Mouse (Mus musculus) left cerebral cortex, postnatal 36 days (tissue): ENCODE results near the gene Il1rl2. TPM values are rescaled to one million over a fixed set of nuclear protein-coding genes. Genes with fewer than 3 reads are reported as not detected.
A peak's percentile ranks its signal among the peaks of the same experiment; 100 is the strongest.

Experiments used
- DNase-seq, 2 experiments: peaks; one replicate each; pipeline ENCODE4 v3.0.0; 2021 to 2022; ENCODE audit warnings: low spot score in 2 of 2, mixed read lengths in 1 of 2
- intact Hi-C: fragments of 180-260 bp; cut with DNase I; formaldehyde crosslinking; loops from one replicate; pipeline ENCODE4 v1.15.1; 2025
- total RNA-seq, 2 experiments: library from RNA; stranded (reverse); gene quantifications; 2 replicates each; pipeline ENCODE4 v1.2.3; 2021

Gene Il1rl2
- total RNA-seq, 2 experiments from 2014 or later: 0.54 to 1.1 TPM

- intact Hi-C loops: no loop called here
- no peak for DNase-seq
These were observed 38.4 kb downstream of the Il1rl2 start for GRCm38 (mm10) chr1:40362784-40363183.

- DNase-seq: no peak
- intact Hi-C loops: no loop called here
These were observed 48.5 kb downstream of the Il1rl2 start for GRCm38 (mm10) chr1:40372951-40373350.

- intact Hi-C loops: loop anchor here (5.0 kb wide), 1 partner anchor 363 kb away; no protein-coding TSS in a partner anchor
- peak in 1 of 2 experiments; percentile 14 for DNase-seq
These were observed 50.7 kb downstream of the Il1rl2 start for GRCm38 (mm10) chr1:40375148-40375547.

- intact Hi-C loops: loop anchor here (5.0 kb wide), 1 partner anchor 364 kb away; no protein-coding TSS in a partner anchor
- DNase-seq: no peak
These were observed 52.3 kb downstream of the Il1rl2 start for GRCm38 (mm10) chr1:40376745-40377144.

GRCm38 (mm10) chr1:40378794-40379193 is 54.4 kb downstream of the Il1rl2 start:
- peak; percentile 50 to 55 for DNase-seq
- intact Hi-C loops: loop anchor here (1.0 to 5.0 kb wide), 2 partner anchors 262 to 366 kb away; no protein-coding TSS in a partner anchor

GRCm38 (mm10) chr1:40380111-40380510 is 55.7 kb downstream of the Il1rl2 start:
- DNase-seq: peak; percentile 64 to 65
- intact Hi-C loops: loop anchor here (1.0 to 2.0 kb wide), 2 partner anchors 164 to 279 kb away; no protein-coding TSS in a partner anchor

GRCm38 (mm10) chr1:40380990-40381389 is 56.6 kb downstream of the Il1rl2 start:
- intact Hi-C loops: loop anchor here (1.0 to 2.0 kb wide), 2 partner anchors 163 to 278 kb away; no protein-coding TSS in a partner anchor
- no peak for DNase-seq

- no peak for DNase-seq
- intact Hi-C loops: no loop called here
These were observed 58.4 kb downstream of the Il1rl2 start for GRCm38 (mm10) chr1:40382841-40383240.

GRCm38 (mm10) chr1:40384931-40385545 is 60.6 kb downstream of the Il1rl2 start:
- no peak for DNase-seq
- intact Hi-C loops: no loop called here

- intact Hi-C loops: no loop called here
These were observed 67.0 kb downstream of the Il1rl2 start for GRCm38 (mm10) chr1:40391374-40391773.

GRCm38 (mm10) chr1:40392535-40392934 is 68.1 kb downstream of the Il1rl2 start:
- no peak for DNase-seq
- intact Hi-C loops: no loop called here

More at GRCm38 (mm10) chr1:40391374-40391773, 67.0 kb downstream of the Il1rl2 start:
- DNase-seq: no peak

- no peak for DNase-seq
- intact Hi-C loops: no loop called here
These were observed 68.8 kb downstream of the Il1rl2 start for GRCm38 (mm10) chr1:40393214-40393613.

- DNase-seq: no peak
- intact Hi-C loops: no loop called here
These were observed 75.2 kb downstream of the Il1rl2 start for GRCm38 (mm10) chr1:40399639-40400038.

GRCm38 (mm10) chr1:40404682-40405081 is 80.3 kb downstream of the Il1rl2 start:
- intact Hi-C loops: no loop called here

GRCm38 (mm10) chr1:40409882-40410281 is 85.5 kb downstream of the Il1rl2 start:
- DNase-seq: no peak
- intact Hi-C loops: no loop called here

More at GRCm38 (mm10) chr1:40404682-40405081, 80.3 kb downstream of the Il1rl2 start:
- peak; percentile 14 to 17 for DNase-seq

GRCm38 (mm10) chr1:40413039-40413438 is 88.6 kb downstream of the Il1rl2 start:
- DNase-seq: no peak
- intact Hi-C loops: no loop called here

GRCm38 (mm10) chr1:40414276-40414675 is 89.9 kb downstream of the Il1rl2 start:
- no peak for DNase-seq
- intact Hi-C loops: no loop called here

GRCm38 (mm10) chr1:40414863-40415656 is 90.7 kb downstream of the Il1rl2 start:
- intact Hi-C loops: no loop called here
- no peak for DNase-seq

- no peak for DNase-seq
- intact Hi-C loops: no loop called here
These were observed 92.6 kb downstream of the Il1rl2 start for GRCm38 (mm10) chr1:40417034-40417433.
